Mouse (Mus musculus) heart, adult 18-20 months (tissue): Measurements from ENCODE around the gene Herc6. TPM values are rescaled to one million over a fixed set of nuclear protein-coding genes. Genes with fewer than 3 reads are reported as not detected.

Source experiments
- total RNA-seq, 2 experiments: library from RNA; stranded (reverse); gene quantifications; 2 replicates each; pipeline ENCODE4 v1.2.3; 2021

The Herc6 gene
- total RNA-seq, 2 experiments from 2014 or later = 2.7 to 6.6 TPM

Other genes with a start within 250 kb of the Herc6 start
- gene Vmn1r17, start 217.3 kb upstream of the Herc6 start, total RNA-seq = not detected
- not detected for gene Vmn1r18, start 185.2 kb upstream of the Herc6 start, total RNA-seq
- not detected for gene Vmn1r19, start 177.2 kb upstream of the Herc6 start, total RNA-seq
- not detected for gene Vmn1r20, start 152.1 kb upstream of the Herc6 start, total RNA-seq
- gene Ppm1k, start 45.5 kb upstream of the Herc6 start, total RNA-seq = 100 to 1,000 TPM in 1 of 2 experiments, 10 to 100 TPM in 1; 77.8 to 101 TPM
- gene Pyurf, start 111.1 kb downstream of the Herc6 start, total RNA-seq = 10 to 100 TPM; 22.1 to 23.2 TPM
- gene Lancl2, start 121.5 kb downstream of the Herc6 start, total RNA-seq = 10 to 100 TPM; 13.6 to 13.8 TPM
- gene Vopp1, start 244.2 kb downstream of the Herc6 start, total RNA-seq = 10 to 100 TPM; 22.8 to 22.9 TPM